ENCODE assay signal across 9 mouse cellular contexts in the genomic region with DNA sequence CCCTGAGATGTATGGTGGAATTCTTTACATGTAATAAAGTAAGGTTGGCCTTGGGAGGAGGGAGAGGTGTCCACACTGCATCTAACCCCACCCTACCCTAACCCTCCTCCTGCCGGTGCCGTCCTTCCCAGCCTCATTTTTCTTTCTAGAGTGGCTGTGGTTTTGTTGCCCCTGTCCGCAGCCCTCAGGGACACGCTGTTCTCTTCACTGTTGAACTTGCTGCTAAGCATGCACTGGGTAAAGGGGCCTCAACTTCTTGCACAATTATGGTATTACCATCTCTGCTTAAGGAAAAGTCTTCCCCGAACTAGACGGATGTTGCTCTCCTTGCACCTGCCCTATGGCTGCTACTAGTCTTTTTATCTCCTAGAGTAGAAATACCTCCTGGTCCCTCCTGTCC.
DNase-seq lines count a peak whose midpoint lies in the region; ATAC-seq lines count a peak whose summit lies in the region.
"Had no signal": no experiment of that assay in that cellular context is flagged by ENCODE, and none has a peak within 500 bp of the region (broad histone marks: within the 10 kb centered on the region; RNA-seq: fewer than 3 reads in every experiment).

No protein-coding gene starts in this region.

- peak overlapping the region; percentile 69 for H3K4me3 ChIP-seq in kidney, embryonic 16.5 days (ENCODE audit: low read length)
- no peak overlapping the region for H3K4me3 ChIP-seq in forebrain, embryonic 14.5 days (ENCODE audit: low read depth, low read length)
- H3K4me3 ChIP-seq in limb, embryonic 15.5 days: peak overlapping the region; percentile 59

- H3K9me3 ChIP-seq in kidney, embryonic 16.5 days (ENCODE audit: low read length): no peaks in the 10 kb centered on the region
- H3K9me3 ChIP-seq in forebrain, embryonic 14.5 days (replicated peaks; ENCODE audit: control insufficient read depth, low read length): no peaks in the 10 kb centered on the region
- H3K9me3 ChIP-seq in limb, embryonic 15.5 days: no peaks in the 10 kb centered on the region

- no peaks in the 10 kb centered on the region for H3K36me3 ChIP-seq in kidney, embryonic 16.5 days (ENCODE audit: insufficient read depth, low read length)
- no peaks in the 10 kb centered on the region for H3K36me3 ChIP-seq in forebrain, embryonic 14.5 days (ENCODE audit: control insufficient read depth, insufficient read depth, low read length)
- no peaks in the 10 kb centered on the region for H3K36me3 ChIP-seq in limb, embryonic 15.5 days

- H3K27me3 ChIP-seq in kidney, embryonic 16.5 days (ENCODE audit: insufficient read depth, low read length): no peaks in the 10 kb centered on the region
- 0 out of 2 replicates have a peak, but pooled peaks cover 3% of the 10 kb centered on the region for H3K27me3 ChIP-seq in forebrain, embryonic 14.5 days (replicated peaks; ENCODE audit: control insufficient read depth, insufficient read depth, low read length)
- no peaks in the 10 kb centered on the region for H3K27me3 ChIP-seq in limb, embryonic 15.5 days

- peak overlapping the region; percentile 96 for H3K4me2 ChIP-seq in kidney, embryonic 16.5 days (replicated peaks; ENCODE audit: low read depth, low read length)
- H3K4me2 ChIP-seq in forebrain, embryonic 14.5 days (ENCODE audit: low read length): peak overlapping the region; percentile 90
- H3K4me2 ChIP-seq in limb, embryonic 15.5 days: peak overlapping the region; percentile 86; the same call in 1 of the 2 replicates

- DNase-seq in kidney, postnatal 25 days: no peak
- no peak for DNase-seq in forebrain, embryonic 14.5 days (ENCODE audit: low spot score)
- DNase-seq in naive thymus-derived CD4-positive, alpha-beta T cell, adult 2 months (ENCODE audit: low read depth): peak; percentile 32
- DNase-seq in urinary bladder, postnatal 4 days (ENCODE audit: low spot score in 2 of 2): no peak
- no peak for DNase-seq in layer of hippocampus, postnatal 14 days (ENCODE audit: low spot score in 2 of 2)
- no peak for DNase-seq in layer of hippocampus, postnatal 10 days (ENCODE audit: low spot score in 2 of 2)
- DNase-seq: right cerebral cortex, postnatal 4 days had no signal

- WGBS in kidney, embryonic 16.5 days: 56% methylated on average over 6 of the region's 6 CpGs
- WGBS in forebrain, embryonic 14.5 days: 51% methylated on average over 6 of the region's 6 CpGs
- 47% methylated on average over 6 of the region's 6 CpGs for WGBS in limb, embryonic 15.5 days

- no peak overlapping the region for H3K9ac ChIP-seq in kidney, embryonic 16.5 days (replicated peaks; ENCODE audit: low read length)
- no peak overlapping the region for H3K9ac ChIP-seq in forebrain, embryonic 14.5 days (ENCODE audit: low read length)
- H3K9ac ChIP-seq in limb, embryonic 15.5 days: no peak overlapping the region

- no peak for ATAC-seq in kidney, embryonic 16.5 days (ENCODE audit: low FRiP score, low TSS enrichment)
- ATAC-seq in forebrain, embryonic 14.5 days: no peak
- no peak for ATAC-seq in limb, embryonic 15.5 days (ENCODE audit: insufficient number of reproducible peaks, low FRiP score, low TSS enrichment, low read depth)

- peaks cover 11% of the 10 kb centered on the region for H3K4me1 ChIP-seq in kidney, embryonic 16.5 days (ENCODE audit: insufficient read depth, low read length)
- H3K4me1 ChIP-seq in forebrain, embryonic 14.5 days (ENCODE audit: control insufficient read depth, insufficient read depth, low read length): no peaks in the 10 kb centered on the region
- peaks cover 10% of the 10 kb centered on the region; the same call in 1 of the 2 replicates for H3K4me1 ChIP-seq in limb, embryonic 15.5 days

- no peak overlapping the region for H3K27ac ChIP-seq in kidney, embryonic 16.5 days (ENCODE audit: low read length)
- H3K27ac ChIP-seq in forebrain, embryonic 14.5 days (ENCODE audit: low read depth, low read length): no peak overlapping the region
- no peak overlapping the region for H3K27ac ChIP-seq in limb, embryonic 15.5 days
